Mouse (Mus musculus) bone marrow, adult 2 months (tissue): Measurements from ENCODE around the gene Fam120b.

Experiments used
- CTCF ChIP-seq: fragments of 200-500 bp; IDR thresholded peaks from 2 replicates; pipeline ENCODE4 v1.5.1; 2011; ENCODE audit warnings: low read length, control low read depth; ENCODE audit not compliant: control insufficient read depth, insufficient read depth
- POLR2A ChIP-seq: fragments of 200-500 bp; IDR thresholded peaks from 2 replicates; pipeline ENCODE4 v1.6.1; 2011; ENCODE audit warnings: low read depth, mild to moderate bottlenecking, control low read depth, low read length, borderline replicate concordance; ENCODE audit not compliant: control insufficient read depth

DNA sequence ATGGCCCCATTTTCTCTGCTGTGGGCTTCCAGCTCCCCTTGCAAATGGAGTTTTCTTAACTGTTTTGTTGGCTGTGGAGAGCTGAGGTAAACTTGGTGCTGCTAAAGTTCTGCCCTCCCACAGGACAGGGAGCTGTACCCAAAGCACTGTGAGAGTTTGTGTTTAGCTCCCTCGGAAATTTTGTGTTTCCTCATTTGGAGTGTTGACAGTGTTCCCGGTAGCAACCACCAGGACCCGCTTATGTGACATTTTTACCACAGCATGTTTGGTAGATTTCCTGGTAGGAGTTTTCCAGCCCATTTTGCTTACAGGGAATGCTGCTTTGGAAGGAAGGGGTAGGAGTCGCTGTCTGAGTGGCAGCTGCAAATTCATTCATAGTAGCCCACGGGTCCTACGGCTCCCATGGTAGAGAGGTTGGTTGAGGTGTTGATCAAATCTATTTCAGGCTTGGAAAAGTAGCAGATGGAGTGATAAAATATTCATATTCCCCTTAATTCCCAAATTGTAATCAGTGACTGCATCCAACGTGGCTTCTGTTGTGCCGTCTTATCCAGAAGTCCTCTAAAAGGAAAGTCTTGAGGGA lies 24.1 kb downstream of the Fam120b start:
- TF ChIP-seq CTCF (no peak), POLR2A (no peak)
